Mouse (Mus musculus): ENCODE results near the gene Utrn. TPM values are rescaled to one million over a fixed set of nuclear protein-coding genes. Genes with fewer than 3 reads are reported as not detected.
A peak's percentile ranks its signal among the peaks of the same experiment; 100 is the strongest.

Utrn gene
- total and polyA plus RNA-seq, 2 experiments from 2014 or later = 24.6 to 25.0 TPM

DNA sequence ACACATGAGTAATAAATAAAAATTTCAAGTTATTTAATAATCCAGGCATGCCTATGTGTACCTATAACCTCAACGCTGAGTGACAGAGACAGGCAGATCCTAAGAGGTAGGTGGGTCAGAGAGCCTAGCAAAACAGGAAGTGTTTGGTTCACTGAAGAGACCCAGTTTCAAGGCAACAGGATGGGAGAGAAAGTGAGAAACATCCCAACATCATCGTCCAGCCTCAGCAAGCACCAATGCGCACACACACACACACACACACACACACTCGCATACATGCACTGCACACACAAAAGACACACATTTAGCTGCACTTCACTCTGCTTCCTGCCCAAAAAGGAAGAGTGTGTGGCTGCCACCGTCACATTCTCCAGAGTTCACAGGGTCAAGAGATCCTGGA is 27.7 kb downstream of the Utrn start:
- WGBS = 71% methylated on average over 5 of the region's 5 CpGs
- DNase-seq (ENCODE audit: low spot score) (no peak), ATAC-seq (no peak)
- no peak overlapping the region for H3K27ac ChIP-seq
- no peak overlapping the region for H3K9ac ChIP-seq (replicated peaks; ENCODE audit: low read length)
- no peaks in the 10 kb centered on the region for H3K36me3 ChIP-seq (ENCODE audit: insufficient read depth, low read length)
- no peaks in the 10 kb centered on the region; the same call in 1 of the 2 replicates for H3K4me1 ChIP-seq (ENCODE audit: insufficient read depth, low read length)
- TF ChIP-seq CTCF (IDR thresholded peaks at IDR 0.05; ENCODE audit: low read depth) = no peak
- no peaks in the 10 kb centered on the region for H3K27me3 ChIP-seq (ENCODE audit: insufficient read depth, low read length)
- H3K9me3 ChIP-seq (ENCODE audit: low read length) = no peaks in the 10 kb centered on the region
- no peak overlapping the region for H3K4me2 ChIP-seq (ENCODE audit: low read depth, low read length)
- no peak overlapping the region for H3K4me3 ChIP-seq (ENCODE audit: low read length)

DNA sequence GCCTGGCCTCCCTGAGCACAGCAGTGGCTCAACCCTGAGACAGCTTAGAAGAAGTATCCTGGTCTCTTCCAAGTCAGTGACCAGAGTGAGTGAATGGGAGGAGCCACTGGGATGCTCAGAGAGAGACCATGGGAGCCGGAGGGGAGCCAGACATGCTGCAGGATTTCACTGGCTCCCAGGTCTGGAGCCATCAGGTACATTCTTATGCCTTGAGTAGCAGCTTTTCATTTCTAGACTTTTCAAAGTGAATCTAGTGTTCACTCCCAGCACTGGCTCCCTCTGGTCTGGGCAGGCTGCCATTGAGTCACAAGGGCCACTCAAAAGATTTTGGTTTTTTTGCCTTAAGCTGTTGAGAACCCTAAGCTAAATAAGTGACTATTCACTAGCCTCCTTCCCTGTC is 31.5 kb downstream of the Utrn start:
- ATAC-seq (peak; percentile 32; the same call in 1 of the 2 replicates), DNase-seq (ENCODE audit: low spot score) (no peak)
- Histone ChIP-seq H3K9ac (replicated peaks; ENCODE audit: low read length) (no peak overlapping the region), H3K4me1 (ENCODE audit: insufficient read depth, low read length) (no peaks in the 10 kb centered on the region; the same call in 1 of the 2 replicates), H3K4me3 (ENCODE audit: low read length) (no peak overlapping the region), H3K36me3 (ENCODE audit: insufficient read depth, low read length) (no peaks in the 10 kb centered on the region), H3K9me3 (ENCODE audit: low read length) (no peaks in the 10 kb centered on the region), H3K4me2 (ENCODE audit: low read depth, low read length) (no peak overlapping the region), H3K27ac (no peak overlapping the region), H3K27me3 (ENCODE audit: insufficient read depth, low read length) (no peaks in the 10 kb centered on the region)
- 68% methylated on average over 1 of the region's 1 CpGs for WGBS
- no peak for TF ChIP-seq CTCF (IDR thresholded peaks at IDR 0.05; ENCODE audit: low read depth)

DNA sequence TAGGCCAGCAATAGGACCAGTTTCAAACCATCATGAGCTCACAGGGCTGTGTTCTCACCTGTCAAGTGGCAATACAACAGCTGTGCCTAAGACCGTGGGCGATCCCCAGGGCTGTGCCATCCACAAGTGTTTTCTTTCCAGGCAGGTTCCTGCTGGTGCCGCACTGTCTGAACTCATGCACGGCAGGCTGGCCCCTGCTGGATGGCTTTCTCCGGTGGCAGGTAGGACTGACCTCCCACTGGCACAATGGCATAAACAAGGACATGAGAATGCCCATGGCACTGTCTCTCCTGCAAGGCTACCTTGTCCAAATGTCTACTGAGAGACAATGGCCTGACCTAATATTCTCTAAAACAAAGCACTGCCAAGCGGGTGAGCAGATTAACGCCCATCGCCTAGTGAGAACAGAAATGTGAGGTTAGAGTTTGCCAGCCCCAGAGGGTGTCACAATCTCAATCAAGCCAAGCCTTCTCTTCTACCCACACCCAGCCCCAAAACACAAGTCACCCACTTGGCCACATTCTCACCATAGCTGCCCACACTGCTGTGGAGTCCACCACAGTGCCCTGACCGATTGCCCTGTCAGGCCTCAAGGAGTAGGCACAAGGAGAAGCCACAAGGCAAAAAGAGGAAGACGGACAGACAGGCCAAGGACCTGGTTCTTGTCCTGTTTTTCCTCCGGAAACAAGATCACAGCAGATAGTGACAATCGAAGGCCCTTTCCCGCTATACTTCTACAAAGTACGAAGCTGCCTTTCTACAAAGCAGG is 32.9 kb downstream of the Utrn start:
- no peak for TF ChIP-seq CTCF (IDR thresholded peaks at IDR 0.05; ENCODE audit: low read depth)
- ATAC-seq = no peak
- no peaks in the 10 kb centered on the region; the same call in 1 of the 2 replicates for H3K4me1 ChIP-seq (ENCODE audit: insufficient read depth, low read length)
- H3K4me2 ChIP-seq (ENCODE audit: low read depth, low read length) = no peak overlapping the region
- DNase-seq (ENCODE audit: low spot score) = no peak
- no peaks in the 10 kb centered on the region for H3K27me3 ChIP-seq (ENCODE audit: insufficient read depth, low read length)
- no peak overlapping the region for H3K27ac ChIP-seq
- no peaks in the 10 kb centered on the region for H3K9me3 ChIP-seq (ENCODE audit: low read length)
- H3K36me3 ChIP-seq (ENCODE audit: insufficient read depth, low read length) = no peaks in the 10 kb centered on the region
- H3K4me3 ChIP-seq (ENCODE audit: low read length) = no peak overlapping the region
- WGBS = 85% methylated on average over 14 of the region's 14 CpGs
- H3K9ac ChIP-seq (replicated peaks; ENCODE audit: low read length) = no peak overlapping the region

DNA sequence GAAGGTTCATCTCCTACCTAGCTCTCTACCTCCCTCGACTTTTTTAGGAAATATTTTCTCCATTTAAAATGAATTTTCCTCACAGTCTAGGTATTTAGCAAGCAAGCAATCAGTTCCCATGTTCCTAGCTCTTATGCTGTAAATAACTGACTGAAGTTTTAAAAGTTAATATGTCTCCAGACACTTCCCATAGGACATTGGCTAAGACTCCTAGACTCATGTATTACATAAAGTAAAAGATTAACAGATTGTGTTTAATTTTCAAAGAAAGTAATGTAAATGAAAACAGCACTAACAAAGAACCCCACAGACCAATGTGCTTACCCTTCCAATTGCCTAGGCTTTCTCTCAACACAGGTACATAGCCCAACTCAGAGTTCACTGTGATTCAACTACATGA is 35.0 kb downstream of the Utrn start:
- ATAC-seq = no peak
- Histone ChIP-seq H3K9ac (replicated peaks; ENCODE audit: low read length) (no peak overlapping the region), H3K4me2 (ENCODE audit: low read depth, low read length) (no peak overlapping the region), H3K4me3 (ENCODE audit: low read length) (no peak overlapping the region), H3K27me3 (ENCODE audit: insufficient read depth, low read length) (no peaks in the 10 kb centered on the region), H3K27ac (no peak overlapping the region), H3K4me1 (ENCODE audit: insufficient read depth, low read length) (no peaks in the 10 kb centered on the region; the same call in 1 of the 2 replicates), H3K36me3 (ENCODE audit: insufficient read depth, low read length) (no peaks in the 10 kb centered on the region), H3K9me3 (ENCODE audit: low read length) (no peaks in the 10 kb centered on the region)
- DNase-seq (ENCODE audit: low spot score) = no peak
- 78% methylated on average over 1 of the region's 1 CpGs for WGBS
- TF ChIP-seq CTCF (IDR thresholded peaks at IDR 0.05; ENCODE audit: low read depth) = no peak

DNA sequence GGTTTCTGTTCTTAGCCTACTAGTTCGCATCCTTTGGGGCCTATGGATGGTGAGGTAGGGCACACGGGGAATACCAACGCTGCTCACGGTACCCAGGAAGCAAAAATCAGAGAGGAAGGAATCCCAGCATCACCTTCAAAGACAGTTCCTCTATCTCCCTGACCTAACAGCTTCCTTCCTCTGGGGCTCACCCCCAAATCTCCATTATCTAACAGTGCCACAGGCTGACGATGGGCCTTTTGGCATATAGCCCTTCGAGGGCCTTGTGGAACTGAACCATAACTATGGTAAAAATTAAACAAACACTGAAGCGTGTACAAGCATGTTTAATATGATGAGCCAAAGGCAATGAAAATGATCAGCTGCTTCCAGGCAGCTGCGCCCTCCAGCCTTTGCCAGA is 37.0 kb downstream of the Utrn start:
- WGBS = 79% methylated on average over 8 of the region's 8 CpGs
- Histone ChIP-seq H3K9me3 (ENCODE audit: low read length) (no peaks in the 10 kb centered on the region), H3K4me3 (ENCODE audit: low read length) (no peak overlapping the region), H3K4me1 (ENCODE audit: insufficient read depth, low read length) (no peaks in the 10 kb centered on the region), H3K27ac (no peak overlapping the region), H3K4me2 (ENCODE audit: low read depth, low read length) (no peak overlapping the region), H3K27me3 (ENCODE audit: insufficient read depth, low read length) (no peaks in the 10 kb centered on the region), H3K9ac (replicated peaks; ENCODE audit: low read length) (no peak overlapping the region), H3K36me3 (ENCODE audit: insufficient read depth, low read length) (no peaks in the 10 kb centered on the region)
- no peak for TF ChIP-seq CTCF (IDR thresholded peaks at IDR 0.05; ENCODE audit: low read depth)
- ATAC-seq (no peak), DNase-seq (ENCODE audit: low spot score) (no peak)

DNA sequence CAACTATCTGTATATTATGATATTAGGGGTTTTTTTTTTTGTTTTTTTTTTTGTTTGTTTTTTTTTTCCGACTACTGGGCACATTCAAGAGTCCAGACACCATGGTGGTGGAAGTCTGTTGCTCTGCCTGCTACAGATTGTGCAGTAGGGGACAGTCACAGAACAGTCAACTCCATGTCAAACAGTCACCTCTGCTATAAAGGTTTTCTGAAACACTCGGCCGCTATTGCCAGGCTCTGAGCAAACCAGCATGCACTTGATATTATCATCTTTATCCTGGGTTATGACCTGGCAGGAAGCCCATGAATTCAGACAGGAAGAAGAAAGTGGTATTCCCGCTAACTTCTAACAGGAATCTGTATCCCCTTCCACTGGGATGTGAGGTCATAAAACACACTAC is 41.4 kb downstream of the Utrn start:
- DNase-seq (ENCODE audit: low spot score) = no peak
- Histone ChIP-seq H3K27ac (peak overlapping the region; percentile 45; the same call in 1 of the 2 replicates), H3K4me3 (ENCODE audit: low read length) (no peak overlapping the region), H3K36me3 (ENCODE audit: insufficient read depth, low read length) (no peaks in the 10 kb centered on the region), H3K4me1 (ENCODE audit: insufficient read depth, low read length) (0 out of 2 replicates have a peak, but pooled peaks cover 6% of the 10 kb centered on the region), H3K27me3 (ENCODE audit: insufficient read depth, low read length) (no peaks in the 10 kb centered on the region), H3K9me3 (ENCODE audit: low read length) (no peaks in the 10 kb centered on the region), H3K9ac (replicated peaks; ENCODE audit: low read length) (no peak overlapping the region), H3K4me2 (ENCODE audit: low read depth, low read length) (no peak overlapping the region)
- WGBS = 68% methylated on average over 4 of the region's 4 CpGs
- no peak for TF ChIP-seq CTCF (IDR thresholded peaks at IDR 0.05; ENCODE audit: low read depth)
- no peak for ATAC-seq

DNA sequence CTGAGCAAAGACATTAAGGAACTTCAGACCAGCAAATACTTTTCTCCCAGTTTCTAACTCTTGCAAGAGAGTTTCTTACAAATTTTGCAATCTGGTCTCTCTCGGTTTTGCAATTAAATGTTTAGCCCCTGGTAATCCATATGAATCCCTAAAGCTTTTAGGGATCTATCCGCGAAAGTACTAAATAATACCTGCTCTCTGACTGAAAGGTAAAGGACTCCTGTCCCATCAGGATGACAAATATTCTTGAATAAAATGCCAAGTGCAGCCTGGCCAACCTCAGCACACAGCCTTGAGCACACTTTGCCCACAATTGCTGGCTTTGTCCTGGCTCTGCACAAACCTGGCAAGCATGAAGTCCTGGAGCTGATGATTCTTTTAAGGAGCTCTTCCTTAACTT is 41.9 kb downstream of the Utrn start:
- Histone ChIP-seq H3K36me3 (ENCODE audit: insufficient read depth, low read length) (no peaks in the 10 kb centered on the region), H3K27me3 (ENCODE audit: insufficient read depth, low read length) (no peaks in the 10 kb centered on the region), H3K27ac (peak overlapping the region; percentile 45), H3K9ac (replicated peaks; ENCODE audit: low read length) (no peak overlapping the region), H3K9me3 (ENCODE audit: low read length) (no peaks in the 10 kb centered on the region), H3K4me3 (ENCODE audit: low read length) (no peak overlapping the region), H3K4me1 (ENCODE audit: insufficient read depth, low read length) (0 out of 2 replicates have a peak, but pooled peaks cover 6% of the 10 kb centered on the region), H3K4me2 (ENCODE audit: low read depth, low read length) (no peak overlapping the region)
- TF ChIP-seq CTCF (IDR thresholded peaks at IDR 0.05; ENCODE audit: low read depth) = no peak
- no peak for ATAC-seq
- DNase-seq (ENCODE audit: low spot score) = peak; percentile 23
- WGBS = 71% methylated on average over 3 of the region's 3 CpGs
